Mouse (Mus musculus) forebrain, embryonic 16.5 days (tissue): Measurements from ENCODE around the gene Ankrd9. TPM values are rescaled to one million over a fixed set of nuclear protein-coding genes. Genes with fewer than 3 reads are reported as not detected.

ENCODE experiments used
- ATAC-seq: fragments of 200-750 bp; cut with Nextera tagmentation; 2 replicates; pipeline ENCODE4 v1.8.0; 2017; ENCODE audit warnings: mild to moderate bottlenecking, moderate library complexity
- H3K27ac ChIP-seq: fragments of 300-500 bp; sonication (generic); 2 replicates; pipeline ENCODE4 v1.5.1; 2014; ENCODE audit warnings: low read length, control low read depth
- H3K27me3 ChIP-seq: fragments of 300-500 bp; sonication (generic); replicated peaks from 2 replicates; pipeline ENCODE4 v1.6.1; 2014; ENCODE audit warnings: low read length; ENCODE audit not compliant: control insufficient read depth, insufficient read depth
- H3K36me3 ChIP-seq: fragments of 300-500 bp; sonication (generic); 2 replicates; pipeline ENCODE4 v1.6.1; 2014; ENCODE audit not compliant: control insufficient read depth, insufficient read depth
- H3K4me1 ChIP-seq: fragments of 300-500 bp; sonication (generic); replicated peaks from 2 replicates; pipeline ENCODE4 v1.6.1; 2014; ENCODE audit warnings: low read length; ENCODE audit not compliant: control insufficient read depth, insufficient read depth
- H3K4me2 ChIP-seq: fragments of 300-500 bp; sonication (generic); 2 replicates; pipeline ENCODE4 v1.6.1; 2014; ENCODE audit warnings: mild to moderate bottlenecking, low read length, control low read depth
- H3K4me3 ChIP-seq: fragments of 300-500 bp; sonication (generic); replicated peaks from 2 replicates; pipeline ENCODE4 v1.5.1; 2014; ENCODE audit warnings: mild to moderate bottlenecking, low read length, control low read depth
- H3K9ac ChIP-seq: fragments of 300-500 bp; sonication (generic); replicated peaks from 2 replicates; pipeline ENCODE4 v1.6.1; 2014; ENCODE audit warnings: low read depth, low read length, control low read depth
- H3K9me3 ChIP-seq: fragments of 300-500 bp; sonication (generic); 2 replicates; pipeline ENCODE4 v1.6.1; 2016; ENCODE audit warnings: low read length; ENCODE audit not compliant: control insufficient read depth
- WGBS: fragments of 180-500 bp; shearing (Covaris S2); extraction: QIAGEN DNeasy Blood & Tissue Kit; methylation state at CpG from one replicate; pipeline ENCODE4 v1.1.7; 2014; 5-methylcytosine and 5-hydroxymethylcytosine counted together
- polyA plus RNA-seq: library from polyadenylated mRNA; unstranded; fragments of >200 nt; fragmentation: Nextera tagmentation; extraction: Ambion mirVana; gene quantifications from 2 replicates; pipeline ENCODE4 v1.2.1, GENCODE M21; 2015

Ankrd9 gene
- polyA plus RNA-seq, 1 experiment from 2014 or later, result 6.1 TPM

DNA sequence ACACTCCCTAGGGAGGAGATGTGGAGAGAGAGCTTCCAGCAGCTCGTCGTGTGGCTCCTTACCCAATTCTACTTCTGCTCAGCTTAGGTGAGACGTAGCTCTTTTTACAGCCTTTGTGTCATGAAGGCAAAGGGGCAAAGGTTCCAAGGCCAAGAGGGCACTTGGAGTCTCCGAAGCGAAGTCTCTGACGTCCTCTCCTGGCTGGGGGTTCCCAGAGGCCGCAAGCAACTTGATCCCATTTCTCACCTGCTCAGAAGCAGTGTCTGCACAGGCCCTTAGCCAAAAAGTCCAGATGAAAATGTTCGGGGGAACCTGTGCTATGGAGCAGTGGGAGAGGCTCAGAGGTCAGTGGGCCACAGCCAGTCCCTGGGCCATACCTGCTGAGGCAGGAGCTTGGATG is 4.2 kb upstream of the Ankrd9 start:
- Histone ChIP-seq H3K4me1 (peaks cover 9% of the 10 kb centered on the region), H3K9ac (no peak overlapping the region), H3K4me3 (no peak overlapping the region), H3K9me3 (no peaks in the 10 kb centered on the region), H3K36me3 (no peaks in the 10 kb centered on the region), H3K4me2 (no peak overlapping the region), H3K27me3 (no peaks in the 10 kb centered on the region), H3K27ac (no peak overlapping the region)
- WGBS, result 80% methylated on average over 8 of the region's 8 CpGs
- ATAC-seq, result no peak

DNA sequence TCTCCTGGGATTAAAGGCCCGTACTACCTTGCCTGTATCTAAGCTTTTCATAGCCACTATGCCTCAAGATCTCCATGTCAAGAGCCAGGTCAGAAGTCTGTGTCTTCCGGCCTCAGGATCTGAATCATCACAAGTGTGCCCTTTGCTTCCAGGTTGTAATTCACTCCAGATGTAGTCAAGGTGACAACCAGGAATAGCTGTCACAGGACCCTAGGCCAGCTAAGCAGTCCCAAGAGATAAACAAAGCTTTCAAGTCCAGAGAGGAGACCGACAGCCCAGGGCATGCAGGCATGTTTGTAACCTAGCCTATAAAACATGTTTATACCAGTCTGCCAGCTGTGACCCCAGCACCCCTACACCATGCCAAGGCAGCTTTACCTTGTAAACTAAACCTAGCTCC is 2.9 kb upstream of the Ankrd9 start:
- WGBS, result 89% methylated on average over 3 of the region's 3 CpGs
- Histone ChIP-seq H3K4me2 (no peak overlapping the region), H3K9me3 (no peaks in the 10 kb centered on the region), H3K4me3 (no peak overlapping the region), H3K4me1 (peaks cover 12% of the 10 kb centered on the region), H3K9ac (no peak overlapping the region), H3K27me3 (no peaks in the 10 kb centered on the region), H3K36me3 (no peaks in the 10 kb centered on the region), H3K27ac (no peak overlapping the region)
- ATAC-seq, result no peak

DNA sequence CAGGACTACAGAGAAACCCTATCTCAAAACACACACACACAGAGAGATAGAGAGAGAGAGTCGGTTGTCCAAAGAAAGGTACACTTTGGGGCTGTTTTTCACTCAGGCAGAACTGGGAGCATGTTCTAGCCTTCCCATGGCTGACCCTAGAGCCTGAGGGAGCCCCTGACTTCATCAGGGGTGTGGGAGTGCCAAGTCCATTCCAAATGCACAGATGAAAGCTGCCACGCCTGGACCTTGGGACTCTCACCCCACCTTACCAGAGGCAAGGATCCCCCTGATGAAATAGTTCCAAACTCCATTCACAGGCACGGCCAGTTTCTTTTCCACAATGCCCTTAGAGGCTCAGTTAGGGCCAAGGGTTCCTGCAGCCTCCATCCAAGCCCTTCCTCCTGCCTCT is 968 bp upstream of the Ankrd9 start:
- 91% methylated on average over 3 of the region's 3 CpGs for WGBS
- Histone ChIP-seq H3K9me3 (no peaks in the 10 kb centered on the region), H3K27me3 (no peaks in the 10 kb centered on the region), H3K9ac (no peak overlapping the region), H3K4me3 (no peak overlapping the region), H3K4me1 (peaks cover 12% of the 10 kb centered on the region), H3K4me2 (no peak overlapping the region), H3K27ac (no peak overlapping the region), H3K36me3 (no peaks in the 10 kb centered on the region)
- ATAC-seq, result no peak

DNA sequence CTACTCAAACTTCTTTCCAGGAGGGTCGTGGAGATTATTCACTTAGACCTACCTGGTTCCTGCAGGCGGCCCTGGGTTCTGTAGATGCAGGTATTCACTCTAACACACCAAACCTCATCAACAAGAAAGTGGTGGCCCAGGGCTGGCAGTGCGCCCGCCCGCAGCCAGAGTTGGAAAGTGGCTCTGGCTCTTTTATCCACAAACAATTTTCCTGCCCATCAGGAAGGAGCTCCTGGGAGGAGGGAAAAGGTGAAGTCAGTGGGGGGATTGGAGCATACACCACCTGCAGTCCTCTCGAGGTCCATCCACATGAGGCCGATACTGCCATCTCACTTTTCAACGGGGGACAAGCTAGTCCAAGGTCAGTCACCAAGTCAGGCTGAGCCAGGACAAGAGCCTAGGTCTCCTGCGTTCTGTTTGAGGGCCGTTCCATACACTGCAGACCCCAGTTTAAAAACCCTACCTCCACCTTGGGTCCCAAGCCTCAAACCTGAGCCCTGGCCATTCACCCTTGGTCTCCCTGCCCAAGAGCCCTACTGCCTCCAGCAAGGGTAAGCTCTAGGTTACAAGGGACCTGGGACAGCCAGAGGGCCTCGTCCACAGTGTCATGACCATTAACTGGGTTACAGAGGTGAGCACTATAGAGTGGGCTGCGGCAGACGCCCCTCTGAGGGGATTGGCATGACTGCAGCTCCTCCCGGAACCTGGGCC is 789 bp downstream of the Ankrd9 start:
- H3K9me3 ChIP-seq, result no peaks in the 10 kb centered on the region
- ATAC-seq, result no peak; the same call in 1 of the 2 replicates
- no peak overlapping the region for H3K27ac ChIP-seq
- H3K9ac ChIP-seq, result peak overlapping the region; percentile 77
- peak overlapping the region; percentile 80 for H3K4me3 ChIP-seq
- 38% methylated on average over 14 of the region's 14 CpGs for WGBS
- H3K27me3 ChIP-seq, result no peaks in the 10 kb centered on the region
- H3K4me1 ChIP-seq, result peaks cover 12% of the 10 kb centered on the region
- H3K4me2 ChIP-seq, result peak overlapping the region; percentile 62
- no peaks in the 10 kb centered on the region for H3K36me3 ChIP-seq

DNA sequence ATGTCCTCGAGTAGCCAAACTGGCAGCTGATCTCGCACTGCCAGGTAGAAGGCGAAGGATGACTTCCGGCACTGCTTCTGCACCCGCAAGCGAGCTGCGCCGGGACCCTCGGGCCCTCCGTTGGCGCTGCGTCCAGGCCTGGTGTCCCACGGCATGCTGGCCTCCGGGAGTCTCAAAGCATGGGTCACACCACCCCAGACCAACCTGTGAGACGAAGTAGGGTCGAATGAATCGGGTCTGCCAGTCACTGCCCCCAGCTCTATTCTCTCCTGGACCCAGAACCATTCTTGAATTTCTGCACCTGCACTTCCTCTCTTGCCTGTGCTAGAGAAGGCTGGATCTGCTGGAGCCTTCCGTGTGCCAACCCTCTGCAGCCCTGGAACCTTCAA is 1.5 kb downstream of the Ankrd9 start:
- Histone ChIP-seq H3K36me3 (no peaks in the 10 kb centered on the region), H3K4me1 (peaks cover 12% of the 10 kb centered on the region), H3K9me3 (no peaks in the 10 kb centered on the region), H3K27me3 (no peaks in the 10 kb centered on the region), H3K4me2 (no peak overlapping the region), H3K4me3 (no peak overlapping the region), H3K27ac (no peak overlapping the region), H3K9ac (no peak overlapping the region)
- no peak for ATAC-seq
- WGBS, result 95% methylated on average over 18 of the region's 18 CpGs

DNA sequence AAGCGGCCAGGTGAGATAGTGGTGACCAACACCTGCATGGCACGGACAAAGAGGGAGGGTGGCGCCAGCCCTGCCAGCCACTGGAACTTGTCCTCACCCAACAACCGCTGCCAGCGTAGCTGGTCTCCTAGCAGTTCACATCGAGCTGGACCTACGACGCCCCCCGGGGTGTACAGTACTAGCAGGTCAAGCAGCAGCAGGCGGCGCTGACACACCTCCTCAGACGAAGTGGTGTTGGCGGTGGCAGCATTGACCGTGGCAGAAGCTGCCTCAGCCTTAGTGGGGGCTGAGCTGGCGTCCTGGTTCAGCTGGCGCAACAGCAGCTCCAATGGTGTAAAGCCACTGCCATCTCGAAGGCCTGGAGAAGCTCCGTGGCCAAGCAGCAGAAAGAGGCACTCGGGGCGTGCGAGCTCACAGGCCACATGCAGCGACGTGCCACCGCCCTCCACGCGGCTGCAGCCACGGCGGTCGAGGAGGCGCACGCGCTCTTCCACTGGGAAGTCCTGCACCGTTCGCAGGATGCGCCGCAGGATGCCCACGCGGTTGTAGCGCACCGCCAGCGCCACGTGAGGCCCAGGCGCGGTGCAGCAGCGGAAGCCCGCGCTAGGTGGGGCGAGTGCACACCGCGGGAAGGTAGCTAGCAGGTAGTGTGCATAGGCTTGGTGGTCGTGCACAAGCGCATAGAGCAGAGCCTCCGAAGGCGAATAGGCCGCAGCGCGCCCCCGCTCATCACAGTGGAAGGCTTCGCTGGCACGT is 2.1 kb downstream of the Ankrd9 start:
- Histone ChIP-seq H3K36me3 (no peaks in the 10 kb centered on the region), H3K27ac (no peak overlapping the region), H3K4me3 (no peak overlapping the region), H3K27me3 (no peaks in the 10 kb centered on the region), H3K9me3 (no peaks in the 10 kb centered on the region), H3K4me2 (no peak overlapping the region), H3K4me1 (peaks cover 12% of the 10 kb centered on the region), H3K9ac (no peak overlapping the region)
- ATAC-seq, result no peak
- 95% methylated on average over 60 of the region's 60 CpGs for WGBS

DNA sequence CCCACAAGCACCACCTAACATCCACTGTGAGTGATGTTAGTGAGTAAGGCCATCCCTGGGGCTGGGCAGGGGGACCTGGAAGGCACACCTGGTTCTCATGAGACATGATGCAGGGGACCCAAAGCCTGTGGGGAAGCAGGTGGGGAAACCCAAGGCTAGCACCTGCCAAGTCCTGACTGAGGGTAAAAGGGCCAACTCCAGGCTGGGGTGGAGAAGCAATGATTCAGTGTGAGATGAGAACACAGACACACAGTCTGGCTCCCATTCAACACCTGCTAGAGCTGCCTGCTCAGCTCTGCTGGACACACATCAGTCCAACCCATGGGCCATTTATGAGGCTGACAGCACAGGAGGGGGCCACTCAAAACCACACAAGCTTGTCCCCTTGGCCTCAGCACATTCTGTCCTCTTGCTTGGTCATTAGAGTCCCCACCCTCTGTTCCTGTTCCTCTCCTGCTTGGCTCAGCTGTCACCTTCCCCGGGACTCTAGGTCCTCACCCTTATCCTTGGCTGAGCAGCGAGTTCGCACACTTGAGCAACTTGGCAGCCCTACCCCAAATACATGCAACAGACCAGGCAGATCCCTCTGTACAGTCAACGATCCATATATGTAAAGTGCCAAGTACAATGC is 2.9 kb downstream of the Ankrd9 start:
- Histone ChIP-seq H3K4me1 (peaks cover 12% of the 10 kb centered on the region), H3K27me3 (no peaks in the 10 kb centered on the region), H3K4me2 (no peak overlapping the region), H3K36me3 (0 out of 2 replicates have a peak, but pooled peaks cover under 1% of the 10 kb centered on the region), H3K27ac (no peak overlapping the region), H3K9ac (no peak overlapping the region), H3K4me3 (no peak overlapping the region), H3K9me3 (no peaks in the 10 kb centered on the region)
- WGBS, result 87% methylated on average over 4 of the region's 4 CpGs
- no peak for ATAC-seq

DNA sequence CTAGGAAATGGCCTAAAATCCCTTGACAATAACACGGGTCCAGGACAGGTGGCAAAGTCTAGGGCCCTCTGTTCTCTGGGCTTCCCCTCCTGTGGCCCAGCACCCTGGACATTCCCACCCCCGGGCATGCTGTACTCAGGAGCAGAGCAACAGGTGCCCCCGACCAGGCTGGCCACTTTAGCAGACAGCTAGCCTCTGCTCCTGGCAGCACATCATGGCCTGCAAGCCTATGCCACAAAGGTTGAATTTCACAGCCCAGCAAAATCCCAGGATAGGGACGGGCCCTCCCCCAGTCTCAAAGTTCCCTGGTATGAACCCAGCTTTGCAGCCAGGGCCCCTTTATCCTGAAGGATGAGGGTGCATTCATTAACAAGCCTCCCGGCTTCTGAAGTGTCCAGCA is 3.5 kb downstream of the Ankrd9 start:
- 88% methylated on average over 5 of the region's 5 CpGs for WGBS
- no peaks in the 10 kb centered on the region for H3K27me3 ChIP-seq
- H3K4me1 ChIP-seq, result peaks cover 12% of the 10 kb centered on the region
- peaks cover 5% of the 10 kb centered on the region for H3K36me3 ChIP-seq
- ATAC-seq, result no peak
- no peak overlapping the region for H3K27ac ChIP-seq
- no peak overlapping the region for H3K9ac ChIP-seq
- no peaks in the 10 kb centered on the region for H3K9me3 ChIP-seq
- H3K4me2 ChIP-seq, result no peak overlapping the region
- no peak overlapping the region for H3K4me3 ChIP-seq

DNA sequence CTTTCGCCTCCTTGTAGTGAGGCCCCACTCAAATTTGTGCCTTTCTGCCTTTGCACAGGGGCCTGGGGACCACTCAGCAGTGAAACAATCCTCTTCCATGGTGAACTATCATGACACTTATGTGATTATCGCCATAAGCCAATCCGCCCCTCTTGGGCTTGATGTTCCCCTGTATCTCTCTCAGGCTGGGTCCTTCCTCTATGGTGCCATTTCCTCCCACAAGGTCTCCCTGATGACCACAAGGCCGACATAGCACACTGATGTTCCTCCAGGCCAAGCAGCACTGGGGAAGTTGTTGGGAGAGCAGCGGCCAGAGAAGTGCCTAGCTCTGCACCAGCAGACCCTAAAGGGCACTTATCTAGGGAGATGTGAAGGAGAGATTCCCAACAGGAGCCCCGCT is 4.1 kb downstream of the Ankrd9 start:
- 93% methylated on average over 6 of the region's 6 CpGs for WGBS
- Histone ChIP-seq H3K4me3 (no peak overlapping the region), H3K36me3 (peaks cover 8% of the 10 kb centered on the region), H3K27me3 (no peaks in the 10 kb centered on the region), H3K4me2 (no peak overlapping the region), H3K4me1 (peaks cover 12% of the 10 kb centered on the region), H3K9me3 (no peaks in the 10 kb centered on the region), H3K9ac (no peak overlapping the region), H3K27ac (no peak overlapping the region)
- no peak for ATAC-seq
